Mouse (Mus musculus) G1E (cell line): ENCODE measurements around the gene Uap1.

ENCODE experiments used
- CTCF ChIP-seq: IDR thresholded peaks from 2 replicates; pipeline ENCODE4 v1.5.1; 2012; ENCODE audit warnings: low read depth, low read length, inconsistent platforms, mixed read lengths
- GATA1 ChIP-seq: IDR thresholded peaks from 2 replicates; pipeline ENCODE4 v1.6.1; 2012; ENCODE audit warnings: borderline replicate concordance, low read length, inconsistent platforms, mixed read lengths

- TF ChIP-seq GATA1 (no peak), CTCF (no peak)
Measured at GRCm38 (mm10) chr1:170213181-170213879, 38.6 kb upstream of the Uap1 start.
